Mouse (Mus musculus) stomach, postnatal 0 days (tissue): Measurements from ENCODE around the gene Mmd2.

Experiments
- CTCF ChIP-seq: IDR thresholded peaks from 2 replicates; pipeline ENCODE4 v1.5.1; 2016; ENCODE audit warnings: antibody characterized with exemption, low read depth, mild to moderate bottlenecking, moderate library complexity
- EP300 ChIP-seq: optimal IDR thresholded peaks from 2 replicates; pipeline ENCODE3; 2016; ENCODE audit warnings: antibody characterized with exemption

- TF ChIP-seq CTCF (no peak), EP300 (no peak)
Measured at GRCm38 (mm10) chr5:142608259-142608988, at the start of gene Mmd2.
